Mouse (Mus musculus): ENCODE data around the gene Smo. TPM values are rescaled to one million over a fixed set of nuclear protein-coding genes. Genes with fewer than 3 reads are reported as not detected.

Smo gene
- polyA plus RNA-seq, 1 experiment from 2014 or later = 47.2 TPM

GRCm38 (mm10) chr6:29716624-29717365 is 18.5 kb upstream of the Smo start:
- 0 out of 2 replicates have a peak, but pooled peaks cover 3% of the 10 kb centered on the region for H3K4me1 ChIP-seq (ENCODE audit: control insufficient read depth, insufficient read depth, low read length)
- H3K27me3 ChIP-seq (ENCODE audit: control insufficient read depth, insufficient read depth, low read length) = no peaks in the 10 kb centered on the region
- H3K4me2 ChIP-seq (ENCODE audit: low read depth, low read length) = no peak overlapping the region
- ATAC-seq (replicated peaks; ENCODE audit: insufficient number of reproducible peaks, low FRiP score, low TSS enrichment, low read depth) = no peak
- no peak overlapping the region for H3K4me3 ChIP-seq (ENCODE audit: low read depth, low read length)
- no peak for DNase-seq (ENCODE audit: low spot score)
- WGBS = 71% methylated on average over 10 of the region's 10 CpGs
- H3K27ac ChIP-seq (replicated peaks; ENCODE audit: low read depth, low read length) = no peak overlapping the region
- H3K9me3 ChIP-seq (replicated peaks; ENCODE audit: control insufficient read depth, low read length) = no peaks in the 10 kb centered on the region
- H3K36me3 ChIP-seq (replicated peaks; ENCODE audit: control insufficient read depth, insufficient read depth, low read depth, low read length) = no peaks in the 10 kb centered on the region
- H3K9ac ChIP-seq (replicated peaks; ENCODE audit: low read length) = no peak overlapping the region

- ATAC-seq (replicated peaks; ENCODE audit: insufficient number of reproducible peaks, low FRiP score, low TSS enrichment, low read depth) = no peak
- H3K4me2 ChIP-seq (ENCODE audit: low read depth, low read length) = peak overlapping the region; percentile 10; the same call in 1 of the 2 replicates
These were observed 17.8 kb upstream of the Smo start for GRCm38 (mm10) chr6:29717541-29717940.

GRCm38 (mm10) chr6:29717952-29718521 is 17.3 kb upstream of the Smo start:
- no peaks in the 10 kb centered on the region for H3K27me3 ChIP-seq (ENCODE audit: control insufficient read depth, insufficient read depth, low read length)
- no peak overlapping the region; the same call in 1 of the 2 replicates for H3K9ac ChIP-seq (replicated peaks; ENCODE audit: low read length)
- H3K27ac ChIP-seq (replicated peaks; ENCODE audit: low read depth, low read length) = no peak overlapping the region
- ATAC-seq (replicated peaks; ENCODE audit: insufficient number of reproducible peaks, low FRiP score, low TSS enrichment, low read depth) = peak; percentile 26; the same call in 1 of the 2 replicates
- H3K4me3 ChIP-seq (ENCODE audit: low read depth, low read length) = no peak overlapping the region
- H3K4me2 ChIP-seq (ENCODE audit: low read depth, low read length) = peak overlapping the region; percentile 10; the same call in 1 of the 2 replicates
- DNase-seq (ENCODE audit: low spot score) = peak; percentile 57
- no peaks in the 10 kb centered on the region for H3K9me3 ChIP-seq (replicated peaks; ENCODE audit: control insufficient read depth, low read length)
- WGBS = 13% methylated on average over 14 of the region's 14 CpGs
- 0 out of 2 replicates have a peak, but pooled peaks cover 3% of the 10 kb centered on the region for H3K4me1 ChIP-seq (ENCODE audit: control insufficient read depth, insufficient read depth, low read length)
- H3K36me3 ChIP-seq (replicated peaks; ENCODE audit: control insufficient read depth, insufficient read depth, low read depth, low read length) = no peaks in the 10 kb centered on the region

More at GRCm38 (mm10) chr6:29717541-29717940, 17.8 kb upstream of the Smo start:
- Histone ChIP-seq H3K4me1 (ENCODE audit: control insufficient read depth, insufficient read depth, low read length) (0 out of 2 replicates have a peak, but pooled peaks cover 3% of the 10 kb centered on the region), H3K27me3 (ENCODE audit: control insufficient read depth, insufficient read depth, low read length) (no peaks in the 10 kb centered on the region), H3K36me3 (replicated peaks; ENCODE audit: control insufficient read depth, insufficient read depth, low read depth, low read length) (no peaks in the 10 kb centered on the region), H3K4me3 (ENCODE audit: low read depth, low read length) (no peak overlapping the region), H3K9me3 (replicated peaks; ENCODE audit: control insufficient read depth, low read length) (no peaks in the 10 kb centered on the region), H3K27ac (replicated peaks; ENCODE audit: low read depth, low read length) (no peak overlapping the region), H3K9ac (replicated peaks; ENCODE audit: low read length) (no peak overlapping the region)
- 60% methylated on average over 10 of the region's 10 CpGs for WGBS
- no peak for DNase-seq (ENCODE audit: low spot score)

GRCm38 (mm10) chr6:29718894-29719329 is 16.4 kb upstream of the Smo start:
- peak overlapping the region; percentile 24 for H3K4me3 ChIP-seq (ENCODE audit: low read depth, low read length)
- H3K4me2 ChIP-seq (ENCODE audit: low read depth, low read length) = peak overlapping the region; percentile 44
- H3K27ac ChIP-seq (replicated peaks; ENCODE audit: low read depth, low read length) = no peak overlapping the region
- DNase-seq (ENCODE audit: low spot score) (peak; percentile 79), ATAC-seq (replicated peaks; ENCODE audit: insufficient number of reproducible peaks, low FRiP score, low TSS enrichment, low read depth) (peak; percentile 70)
- H3K9ac ChIP-seq (replicated peaks; ENCODE audit: low read length) = peak overlapping the region; percentile 23
- H3K9me3 ChIP-seq (replicated peaks; ENCODE audit: control insufficient read depth, low read length) = no peaks in the 10 kb centered on the region
- WGBS = 3% methylated on average over 15 of the region's 15 CpGs
- H3K4me1 ChIP-seq (ENCODE audit: control insufficient read depth, insufficient read depth, low read length) = 0 out of 2 replicates have a peak, but pooled peaks cover 3% of the 10 kb centered on the region
- H3K36me3 ChIP-seq (replicated peaks; ENCODE audit: control insufficient read depth, insufficient read depth, low read depth, low read length) = no peaks in the 10 kb centered on the region
- no peaks in the 10 kb centered on the region for H3K27me3 ChIP-seq (ENCODE audit: control insufficient read depth, insufficient read depth, low read length)

- Histone ChIP-seq H3K27ac (replicated peaks; ENCODE audit: low read depth, low read length) (no peak overlapping the region), H3K36me3 (replicated peaks; ENCODE audit: control insufficient read depth, insufficient read depth, low read depth, low read length) (no peaks in the 10 kb centered on the region), H3K9me3 (replicated peaks; ENCODE audit: control insufficient read depth, low read length) (no peaks in the 10 kb centered on the region), H3K4me1 (ENCODE audit: control insufficient read depth, insufficient read depth, low read length) (0 out of 2 replicates have a peak, but pooled peaks cover 3% of the 10 kb centered on the region), H3K4me2 (ENCODE audit: low read depth, low read length) (no peak overlapping the region), H3K9ac (replicated peaks; ENCODE audit: low read length) (no peak overlapping the region), H3K4me3 (ENCODE audit: low read depth, low read length) (no peak overlapping the region), H3K27me3 (ENCODE audit: control insufficient read depth, insufficient read depth, low read length) (no peaks in the 10 kb centered on the region)
- DNase-seq (ENCODE audit: low spot score) = no peak
- WGBS = 79% methylated on average over 2 of the region's 2 CpGs
- ATAC-seq (replicated peaks; ENCODE audit: insufficient number of reproducible peaks, low FRiP score, low TSS enrichment, low read depth) = no peak
These were observed 13.4 kb upstream of the Smo start for GRCm38 (mm10) chr6:29721890-29722289.

GRCm38 (mm10) chr6:29726576-29727200 is 8.6 kb upstream of the Smo start:
- Histone ChIP-seq H3K36me3 (replicated peaks; ENCODE audit: control insufficient read depth, insufficient read depth, low read depth, low read length) (no peaks in the 10 kb centered on the region), H3K27ac (replicated peaks; ENCODE audit: low read depth, low read length) (no peak overlapping the region), H3K4me3 (ENCODE audit: low read depth, low read length) (no peak overlapping the region), H3K9ac (replicated peaks; ENCODE audit: low read length) (no peak overlapping the region), H3K4me2 (ENCODE audit: low read depth, low read length) (no peak overlapping the region), H3K9me3 (replicated peaks; ENCODE audit: control insufficient read depth, low read length) (no peaks in the 10 kb centered on the region), H3K27me3 (ENCODE audit: control insufficient read depth, insufficient read depth, low read length) (no peaks in the 10 kb centered on the region), H3K4me1 (ENCODE audit: control insufficient read depth, insufficient read depth, low read length) (no peaks in the 10 kb centered on the region)
- DNase-seq (ENCODE audit: low spot score) (no peak), ATAC-seq (replicated peaks; ENCODE audit: insufficient number of reproducible peaks, low FRiP score, low TSS enrichment, low read depth) (no peak)
- 87% methylated on average over 1 of the region's 1 CpGs for WGBS

- Histone ChIP-seq H3K27me3 (ENCODE audit: control insufficient read depth, insufficient read depth, low read length) (no peaks in the 10 kb centered on the region), H3K4me3 (ENCODE audit: low read depth, low read length) (no peak overlapping the region), H3K9me3 (replicated peaks; ENCODE audit: control insufficient read depth, low read length) (no peaks in the 10 kb centered on the region), H3K9ac (replicated peaks; ENCODE audit: low read length) (no peak overlapping the region), H3K4me1 (ENCODE audit: control insufficient read depth, insufficient read depth, low read length) (no peaks in the 10 kb centered on the region), H3K36me3 (replicated peaks; ENCODE audit: control insufficient read depth, insufficient read depth, low read depth, low read length) (no peaks in the 10 kb centered on the region), H3K4me2 (ENCODE audit: low read depth, low read length) (no peak overlapping the region), H3K27ac (replicated peaks; ENCODE audit: low read depth, low read length) (no peak overlapping the region)
- no peak for ATAC-seq (replicated peaks; ENCODE audit: insufficient number of reproducible peaks, low FRiP score, low TSS enrichment, low read depth)
- DNase-seq (ENCODE audit: low spot score) = no peak
- 72% methylated on average over 3 of the region's 3 CpGs for WGBS
These were observed 7.3 kb upstream of the Smo start for GRCm38 (mm10) chr6:29728035-29728434.

GRCm38 (mm10) chr6:29729491-29729890 is 5.8 kb upstream of the Smo start:
- DNase-seq (ENCODE audit: low spot score) (no peak), ATAC-seq (replicated peaks; ENCODE audit: insufficient number of reproducible peaks, low FRiP score, low TSS enrichment, low read depth) (no peak)
- Histone ChIP-seq H3K4me3 (ENCODE audit: low read depth, low read length) (no peak overlapping the region), H3K4me1 (ENCODE audit: control insufficient read depth, insufficient read depth, low read length) (no peaks in the 10 kb centered on the region), H3K36me3 (replicated peaks; ENCODE audit: control insufficient read depth, insufficient read depth, low read depth, low read length) (no peaks in the 10 kb centered on the region), H3K27me3 (ENCODE audit: control insufficient read depth, insufficient read depth, low read length) (no peaks in the 10 kb centered on the region), H3K9ac (replicated peaks; ENCODE audit: low read length) (no peak overlapping the region), H3K9me3 (replicated peaks; ENCODE audit: control insufficient read depth, low read length) (no peaks in the 10 kb centered on the region), H3K27ac (replicated peaks; ENCODE audit: low read depth, low read length) (no peak overlapping the region), H3K4me2 (ENCODE audit: low read depth, low read length) (no peak overlapping the region)
- 59% methylated on average over 1 of the region's 1 CpGs for WGBS
